Mouse (Mus musculus) testis, adult 2 months (tissue): Measurements from ENCODE around the gene Myo1e. TPM values are rescaled to one million over a fixed set of nuclear protein-coding genes. Genes with fewer than 3 reads are reported as not detected.

ENCODE experiments used
- H3K27ac ChIP-seq: fragments of 200-500 bp; 2 replicates; pipeline ENCODE4 v1.5.1; 2012; ENCODE audit warnings: low read depth, low read length; ENCODE audit not compliant: control insufficient read depth, insufficient read depth
- H3K27me3 ChIP-seq: fragments of 200-500 bp; 2 replicates; pipeline ENCODE4 v1.6.1; 2012; ENCODE audit warnings: mild to moderate bottlenecking, low read length, moderate library complexity; ENCODE audit not compliant: control insufficient read depth, insufficient read depth
- H3K36me3 ChIP-seq: fragments of 200-500 bp; 2 replicates; pipeline ENCODE4 v1.6.1; 2012; ENCODE audit warnings: mild to moderate bottlenecking, low read length; ENCODE audit not compliant: control insufficient read depth, insufficient read depth
- H3K4me1 ChIP-seq: fragments of 200-500 bp; 2 replicates; pipeline ENCODE4 v1.6.1; 2012; ENCODE audit warnings: low read length; ENCODE audit not compliant: control insufficient read depth, insufficient read depth
- H3K4me3 ChIP-seq: fragments of 200-500 bp; 2 replicates; pipeline ENCODE4 v1.5.1; 2012; ENCODE audit warnings: low read depth, mild to moderate bottlenecking, low read length, moderate library complexity, mixed read lengths; ENCODE audit not compliant: control insufficient read depth
- CTCF ChIP-seq: fragments of 200-500 bp; IDR thresholded peaks from 2 replicates; pipeline ENCODE4 v1.5.1; 2012; ENCODE audit warnings: low read depth, mild to moderate bottlenecking, inconsistent platforms, low read length, moderate library complexity; ENCODE audit not compliant: control insufficient read depth, insufficient read depth, insufficient replicate concordance
- POLR2A ChIP-seq: fragments of 200-500 bp; IDR thresholded peaks from 2 replicates; pipeline ENCODE4 v1.6.1; 2012; ENCODE audit warnings: low read depth, mild to moderate bottlenecking, inconsistent platforms, low read length, moderate library complexity; ENCODE audit not compliant: control insufficient read depth
- polyA plus RNA-seq: library from polyadenylated mRNA; depleted of rRNA; stranded (reverse); fragments of >200 nt; gene quantifications from 2 replicates; pipeline ENCODE4 v1.2.3, GENCODE M21; 2012

Myo1e gene
- polyA plus RNA-seq, 1 experiment, result 2.6 TPM

- TF ChIP-seq CTCF (no peak), POLR2A (no peak)
- no peaks in the 10 kb centered on the region for H3K4me1 ChIP-seq
- no peaks in the 10 kb centered on the region for H3K27me3 ChIP-seq
- no peaks in the 10 kb centered on the region for H3K36me3 ChIP-seq
- H3K27ac ChIP-seq, result no peak overlapping the region
- H3K4me3 ChIP-seq, result no peak overlapping the region
These were observed 16.0 kb downstream of the Myo1e start for GRCm38 (mm10) chr9:70223142-70223541.

- H3K27me3 ChIP-seq, result no peaks in the 10 kb centered on the region
- no peaks in the 10 kb centered on the region for H3K36me3 ChIP-seq
- no peaks in the 10 kb centered on the region for H3K4me1 ChIP-seq
- H3K27ac ChIP-seq, result no peak overlapping the region
- no peak overlapping the region for H3K4me3 ChIP-seq
- TF ChIP-seq CTCF (no peak), POLR2A (no peak)
These were observed 16.9 kb downstream of the Myo1e start for GRCm38 (mm10) chr9:70224046-70224445.

GRCm38 (mm10) chr9:70226359-70226758 lies 19.2 kb downstream of the Myo1e start:
- TF ChIP-seq CTCF, result no peak
- Histone ChIP-seq H3K27me3 (no peaks in the 10 kb centered on the region), H3K4me1 (no peaks in the 10 kb centered on the region), H3K36me3 (no peaks in the 10 kb centered on the region), H3K27ac (no peak overlapping the region), H3K4me3 (no peak overlapping the region)

- TF ChIP-seq POLR2A, result no peak
- no peak for TF ChIP-seq CTCF
- no peaks in the 10 kb centered on the region for H3K36me3 ChIP-seq
- H3K4me1 ChIP-seq, result no peaks in the 10 kb centered on the region
- H3K4me3 ChIP-seq, result no peak overlapping the region
- no peak overlapping the region for H3K27ac ChIP-seq
- H3K27me3 ChIP-seq, result no peaks in the 10 kb centered on the region
These were observed 22.7 kb downstream of the Myo1e start for GRCm38 (mm10) chr9:70229823-70230222.

GRCm38 (mm10) chr9:70232044-70233010 lies 25.2 kb downstream of the Myo1e start:
- no peaks in the 10 kb centered on the region for H3K27me3 ChIP-seq
- H3K36me3 ChIP-seq, result no peaks in the 10 kb centered on the region
- no peak overlapping the region for H3K27ac ChIP-seq
- H3K4me3 ChIP-seq, result no peak overlapping the region
- no peaks in the 10 kb centered on the region for H3K4me1 ChIP-seq
- TF ChIP-seq POLR2A (no peak), CTCF (no peak)

- Histone ChIP-seq H3K27ac (no peak overlapping the region), H3K4me3 (no peak overlapping the region), H3K36me3 (no peaks in the 10 kb centered on the region), H3K4me1 (no peaks in the 10 kb centered on the region), H3K27me3 (no peaks in the 10 kb centered on the region)
- TF ChIP-seq CTCF (no peak), POLR2A (no peak)
These were observed 30.0 kb downstream of the Myo1e start for GRCm38 (mm10) chr9:70237136-70237535.

- H3K27me3 ChIP-seq, result no peaks in the 10 kb centered on the region
- TF ChIP-seq POLR2A, result no peak
- TF ChIP-seq CTCF, result no peak
- H3K4me1 ChIP-seq, result no peaks in the 10 kb centered on the region
- no peak overlapping the region for H3K27ac ChIP-seq
- no peaks in the 10 kb centered on the region for H3K36me3 ChIP-seq
- H3K4me3 ChIP-seq, result peak overlapping the region; percentile 3; the same call in 1 of the 2 replicates
These were observed 30.4 kb downstream of the Myo1e start for GRCm38 (mm10) chr9:70237561-70237960.

GRCm38 (mm10) chr9:70238391-70238790 lies 31.2 kb downstream of the Myo1e start:
- Histone ChIP-seq H3K4me3 (no peak overlapping the region), H3K36me3 (no peaks in the 10 kb centered on the region), H3K27me3 (no peaks in the 10 kb centered on the region), H3K4me1 (no peaks in the 10 kb centered on the region; the same call in 1 of the 2 replicates), H3K27ac (no peak overlapping the region)
- TF ChIP-seq CTCF, result no peak
- no peak for TF ChIP-seq POLR2A
